Mouse (Mus musculus) brain, adult 2 months (tissue): ENCODE measurements around the gene Olfr518.

Source experiments
- DNase-seq: peaks from one replicate; pipeline ENCODE4 v3.0.0; 2011; ENCODE audit warnings: low read depth, low spot score

Gene Olfr518

GRCm38 (mm10) chr7:108884906-108885305, at the start of gene Olfr518:
Gene Olfr518 (minus strand): TSS chr7:108885006.
- no peak for DNase-seq

GRCm38 (mm10) chr7:108933794-108934731, 49.3 kb upstream of the Olfr518 start, which contains the start of gene Eif3f:
Gene Eif3f (plus strand): TSS chr7:108934417.
- peak; percentile 100 for DNase-seq

- no peak for DNase-seq
These were observed 45.1 kb upstream of the Olfr518 start, which contains the start of gene Nlrp10 for GRCm38 (mm10) chr7:108929726-108930393. Gene Nlrp10 (minus strand): TSS chr7:108930178.

GRCm38 (mm10) chr7:108928280-108929188, 43.7 kb upstream of the Olfr518 start:
- peak; percentile 77 for DNase-seq

- no peak for DNase-seq
These were observed 42.2 kb upstream of the Olfr518 start for GRCm38 (mm10) chr7:108927043-108927442.

DNA sequence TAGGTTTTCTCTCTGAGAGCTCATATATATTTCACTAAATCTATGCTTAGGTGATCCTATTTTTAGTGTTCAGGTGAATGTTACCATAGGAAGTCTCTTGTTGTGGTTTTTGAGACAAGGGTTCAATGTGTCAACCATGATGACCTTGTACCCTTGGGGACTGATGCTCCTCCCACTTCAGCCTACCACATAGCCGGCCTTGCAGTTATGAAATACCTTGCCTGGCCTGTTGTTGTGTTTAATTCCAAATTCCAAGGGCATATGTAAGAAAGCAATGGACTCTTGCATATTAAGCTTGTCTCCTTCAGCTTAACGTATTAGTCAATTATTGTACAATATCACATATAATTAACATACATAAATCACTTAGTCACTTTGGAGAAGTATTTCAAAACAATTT, 19.2 kb upstream of the Olfr518 start:
- DNase-seq: no peak

GRCm38 (mm10) chr7:108894320-108894719, 9.5 kb upstream of the Olfr518 start, which contains the start of gene Olfr519:
Gene Olfr519 (minus strand): TSS chr7:108894420.
- DNase-seq: no peak

DNA sequence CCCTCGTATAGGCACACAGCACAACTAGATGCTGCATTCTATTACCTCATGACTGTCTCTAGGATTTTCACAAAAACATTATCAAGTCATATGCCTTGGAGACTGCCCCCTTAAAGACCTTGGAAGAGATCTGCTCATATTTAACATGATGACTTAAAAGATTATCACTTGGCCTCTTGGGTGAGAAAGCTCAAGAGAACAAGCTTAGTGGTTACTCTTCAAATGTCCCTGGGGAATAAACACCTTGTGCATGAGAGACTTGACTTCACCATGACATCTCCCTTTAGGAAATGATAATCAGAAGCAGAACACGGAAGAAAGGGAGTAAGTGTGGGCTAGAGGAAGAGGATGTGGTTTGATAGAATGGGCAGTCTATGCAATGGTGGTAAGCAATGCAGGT, 12.5 kb downstream of the Olfr518 start, which contains the start of gene Olfr517:
Gene Olfr517, minus strand, starts transcription at position 101 of the 400 bp plus-strand sequence.
- DNase-seq: no peak

DNA sequence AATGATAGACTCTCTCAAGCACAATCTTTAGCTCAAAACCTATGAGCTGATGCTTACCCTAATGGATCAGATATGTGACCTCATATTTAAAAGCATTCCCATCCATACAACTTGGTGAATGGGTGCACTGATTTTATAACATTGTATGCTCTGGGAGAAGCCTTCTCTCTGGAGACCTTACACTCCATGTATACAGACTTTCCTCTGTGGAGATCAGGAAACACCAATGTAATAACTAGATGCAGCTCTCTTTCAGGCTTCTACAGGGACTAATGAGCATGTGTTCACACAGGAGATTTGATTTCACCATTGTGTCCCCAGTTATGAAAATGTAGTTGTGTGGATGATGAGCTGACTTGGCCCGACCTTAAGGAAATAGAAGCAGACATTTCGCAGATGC, 34.4 kb downstream of the Olfr518 start, which contains the start of gene Olfr516:
Gene Olfr516, minus strand, starts transcription at position 101 of the 400 bp plus-strand sequence.
- DNase-seq: no peak
